Mouse (Mus musculus): ENCODE data around the gene Hras.

GRCm38 (mm10) chr7:141218557-141219133, 24.8 kb upstream of the Hras start:
- TF ChIP-seq CTCF (IDR thresholded peaks at IDR 0.05; ENCODE audit: low read depth) (no peak), EP300 (IDR thresholded peaks at IDR 0.05; ENCODE audit: low read depth) (no peak)

All from liver, postnatal 0 days (tissue).